Mouse (Mus musculus) heart, adult 2 months (tissue): ENCODE measurements around the gene Mre11a. TPM values are rescaled to one million over a fixed set of nuclear protein-coding genes. Genes with fewer than 3 reads are reported as not detected.
A peak's percentile ranks its signal among the peaks of the same experiment; 100 is the strongest.
"Not testable (repeated sequence)": the region's sequence is repeated elsewhere in the genome, so short reads cannot be mapped to it uniquely, and the experiment has no call there.

Source experiments
- DNase-seq, 2 experiments: peaks; one replicate each; pipeline ENCODE4 v3.0.0; 2021
- H3K27ac ChIP-seq: fragments of 200-600 bp; 2 replicates; pipeline ENCODE4 v1.8.1; 2022
- H3K27me3 ChIP-seq: fragments of 200-500 bp; 2 replicates; pipeline ENCODE4 v1.6.1; 2012; ENCODE audit warnings: mild to moderate bottlenecking, low read length, inconsistent platforms, mixed read lengths; ENCODE audit not compliant: control insufficient read depth, insufficient read depth
- H3K36me3 ChIP-seq: fragments of 200-500 bp; 2 replicates; pipeline ENCODE4 v1.6.1; 2012; ENCODE audit warnings: low read length, inconsistent platforms; ENCODE audit not compliant: control insufficient read depth, insufficient read depth
- H3K4me1 ChIP-seq: fragments of 200-500 bp; 2 replicates; pipeline ENCODE4 v1.6.1; 2011; ENCODE audit warnings: low read length; ENCODE audit not compliant: control insufficient read depth, insufficient read depth
- H3K4me3 ChIP-seq: fragments of 200-600 bp; 2 replicates; pipeline ENCODE4 v1.8.1; 2022
- H3K79me2 ChIP-seq: fragments of 200-500 bp; replicated peaks from 2 replicates; pipeline ENCODE4 v1.6.1; 2012; ENCODE audit warnings: mild to moderate bottlenecking, inconsistent platforms, low read length, moderate library complexity, mixed read lengths; ENCODE audit not compliant: control insufficient read depth, insufficient read depth
- H3K9ac ChIP-seq: fragments of 200-500 bp; 2 replicates; pipeline ENCODE4 v1.6.1; 2012; ENCODE audit warnings: low read depth, mild to moderate bottlenecking, control low read depth, inconsistent platforms, low read length, mixed read lengths
- CTCF ChIP-seq: fragments of 200-600 bp; IDR thresholded peaks from 2 replicates; pipeline ENCODE4 v1.8.1; 2022; ENCODE audit warnings: antibody characterized with exemption, mild to moderate bottlenecking, moderate library complexity
- EP300 ChIP-seq: fragments of 200-500 bp; IDR thresholded peaks from 2 replicates; pipeline ENCODE4 v1.6.1; 2011; ENCODE audit warnings: low read depth, low read length, control low read depth; ENCODE audit not compliant: insufficient read depth
- POLR2A ChIP-seq: fragments of 200-500 bp; IDR thresholded peaks from 2 replicates; pipeline ENCODE4 v1.6.1; 2011; ENCODE audit warnings: mild to moderate bottlenecking, low read depth, low read length, control low read depth; ENCODE audit not compliant: insufficient read depth
- WGBS: fragments of 180-500 bp; shearing (Covaris S2); methylation state at CpG from one replicate; pipeline ENCODE4 v1.1.7; 2018; 5-methylcytosine and 5-hydroxymethylcytosine counted together
- intact Hi-C: fragments of 180-260 bp; cut with DNase I; formaldehyde crosslinking; loops from one replicate; pipeline ENCODE4 v1.15.1; 2025
- polyA plus RNA-seq: library from polyadenylated mRNA; depleted of rRNA; stranded (reverse); fragments of >200 nt; gene quantifications from 2 replicates; pipeline ENCODE4 v1.2.3, GENCODE M21; 2012
- total RNA-seq, 2 experiments: library from RNA; stranded (reverse); gene quantifications; 2 replicates each; pipeline ENCODE4 v1.2.3; 2021

The Mre11a gene
- total and polyA plus RNA-seq, 3 experiments = 2.8 to 10.4 (median 9.8) TPM

GRCm38 (mm10) chr9:14870377-14870776 is 85.9 kb downstream of the Mre11a start:
- no peak for DNase-seq
- WGBS = 84% methylated on average over 2 of the region's 2 CpGs
- intact Hi-C loops = no loop called here
- Histone ChIP-seq H3K36me3 (no peaks in the 10 kb centered on the region), H3K79me2 (no peaks in the 10 kb centered on the region), H3K27me3 (no peaks in the 10 kb centered on the region), H3K9ac (no peak overlapping the region), H3K27ac (no peak overlapping the region), H3K4me1 (no peaks in the 10 kb centered on the region), H3K4me3 (no peak overlapping the region)
- TF ChIP-seq POLR2A (no peak), CTCF (no peak), EP300 (no peak)

- H3K27ac ChIP-seq = no peak overlapping the region
- no peaks in the 10 kb centered on the region for H3K4me1 ChIP-seq
- TF ChIP-seq EP300 (no peak), POLR2A (no peak), CTCF (no peak)
- intact Hi-C loops = no loop called here
- H3K4me3 ChIP-seq = no peak overlapping the region
- H3K9ac ChIP-seq = no peak overlapping the region
- no peaks in the 10 kb centered on the region for H3K27me3 ChIP-seq
- no peak for DNase-seq
- 87% methylated on average over 10 of the region's 10 CpGs for WGBS
- no peaks in the 10 kb centered on the region for H3K36me3 ChIP-seq
- H3K79me2 ChIP-seq = no peaks in the 10 kb centered on the region
Measured at GRCm38 (mm10) chr9:14870802-14871201, 86.3 kb downstream of the Mre11a start.

- WGBS = 57% methylated on average over 3 of the region's 3 CpGs
- Histone ChIP-seq H3K27ac (no peak overlapping the region), H3K4me1 (no peaks in the 10 kb centered on the region), H3K36me3 (no peaks in the 10 kb centered on the region), H3K79me2 (no peaks in the 10 kb centered on the region), H3K9ac (no peak overlapping the region), H3K4me3 (no peak overlapping the region), H3K27me3 (no peaks in the 10 kb centered on the region)
- no peak for TF ChIP-seq POLR2A
- TF ChIP-seq EP300 = no peak
- no peak for TF ChIP-seq CTCF
- intact Hi-C loops = no loop called here
- DNase-seq = no peak
Measured at GRCm38 (mm10) chr9:14871536-14871935, 87.1 kb downstream of the Mre11a start.

GRCm38 (mm10) chr9:14872181-14872930 is 87.9 kb downstream of the Mre11a start:
- H3K9ac ChIP-seq = no peak overlapping the region
- no peaks in the 10 kb centered on the region for H3K79me2 ChIP-seq
- DNase-seq = no peak
- no peak overlapping the region for H3K27ac ChIP-seq
- H3K4me3 ChIP-seq = no peak overlapping the region
- no peaks in the 10 kb centered on the region for H3K27me3 ChIP-seq
- TF ChIP-seq EP300 (no peak), POLR2A (no peak), CTCF (no peak)
- no peaks in the 10 kb centered on the region for H3K4me1 ChIP-seq
- no peaks in the 10 kb centered on the region for H3K36me3 ChIP-seq
- WGBS = 61% methylated on average over 17 of the region's 17 CpGs
- intact Hi-C loops = no loop called here

- DNase-seq = peak in 1 of 2 experiments; percentile 32
- Histone ChIP-seq H3K27ac (no peak overlapping the region), H3K27me3 (no peaks in the 10 kb centered on the region), H3K4me3 (no peak overlapping the region), H3K9ac (no peak overlapping the region), H3K79me2 (no peaks in the 10 kb centered on the region), H3K4me1 (no peaks in the 10 kb centered on the region), H3K36me3 (no peaks in the 10 kb centered on the region)
- WGBS = 69% methylated on average over 5 of the region's 5 CpGs
- intact Hi-C loops = no loop called here
- TF ChIP-seq POLR2A = no peak
- TF ChIP-seq CTCF = no peak
- TF ChIP-seq EP300 = no peak
Measured at GRCm38 (mm10) chr9:14875743-14876507, 91.5 kb downstream of the Mre11a start.

- DNase-seq, H3K4me3 ChIP-seq, intact Hi-C loops: not testable (repeated sequence)
Measured at GRCm38 (mm10) chr9:14876566-14876965, 92.1 kb downstream of the Mre11a start.

More at GRCm38 (mm10) chr9:14876566-14876965, 92.1 kb downstream of the Mre11a start:
- H3K79me2 ChIP-seq, H3K27ac ChIP-seq, H3K27me3 ChIP-seq, H3K4me1 ChIP-seq, H3K36me3 ChIP-seq, H3K9ac ChIP-seq: not testable (repeated sequence)
- 57% methylated on average over 8 of the region's 8 CpGs for WGBS
